Mouse (Mus musculus) liver, embryonic 12.5 days (tissue): ENCODE measurements around the gene Ctnna3. TPM values are rescaled to one million over a fixed set of nuclear protein-coding genes. Genes with fewer than 3 reads are reported as not detected.

Source experiments
- ATAC-seq: fragments of 200-750 bp; cut with Nextera tagmentation; 2 replicates; pipeline ENCODE4 v1.8.0; 2017; ENCODE audit warnings: moderate number of reproducible peaks, mild to moderate bottlenecking, moderate library complexity
- H3K27ac ChIP-seq: fragments of 300-500 bp; sonication (generic); 2 replicates; pipeline ENCODE4 v1.5.1; 2016; ENCODE audit warnings: mild to moderate bottlenecking
- H3K27me3 ChIP-seq: fragments of 300-500 bp; sonication (generic); replicated peaks from 2 replicates; pipeline ENCODE4 v1.6.1; 2016; ENCODE audit warnings: mild to moderate bottlenecking, moderate library complexity
- H3K36me3 ChIP-seq: fragments of 300-500 bp; sonication (generic); 2 replicates; pipeline ENCODE4 v1.6.1; 2016; ENCODE audit warnings: mild to moderate bottlenecking, moderate library complexity
- H3K4me1 ChIP-seq: fragments of 300-500 bp; sonication (generic); 2 replicates; pipeline ENCODE4 v1.6.1; 2016
- H3K4me2 ChIP-seq: fragments of 300-500 bp; sonication (generic); 2 replicates; pipeline ENCODE4 v1.6.1; 2016; ENCODE audit warnings: mild to moderate bottlenecking, moderate library complexity
- H3K4me3 ChIP-seq: fragments of 300-500 bp; sonication (generic); 2 replicates; pipeline ENCODE4 v1.5.1; 2016; ENCODE audit warnings: mild to moderate bottlenecking, moderate library complexity
- H3K9ac ChIP-seq: fragments of 300-500 bp; sonication (generic); 2 replicates; pipeline ENCODE4 v1.6.1; 2016; ENCODE audit warnings: mild to moderate bottlenecking, moderate library complexity
- H3K9me3 ChIP-seq: fragments of 300-500 bp; sonication (generic); replicated peaks from 2 replicates; pipeline ENCODE4 v1.6.1; 2016; ENCODE audit warnings: mild to moderate bottlenecking, moderate library complexity
- WGBS: fragments of 180-500 bp; shearing (Covaris S2); methylation state at CpG from one replicate; pipeline ENCODE4 v1.1.7; 2016; ENCODE audit not compliant: insufficient replicate concordance; 5-methylcytosine and 5-hydroxymethylcytosine counted together
- polyA plus RNA-seq: library from polyadenylated mRNA; unstranded; fragments of >200 nt; fragmentation: Nextera tagmentation; extraction: Ambion mirVana; gene quantifications from 2 replicates; pipeline ENCODE4 v1.2.1, GENCODE M21; 2016

Gene Ctnna3
- polyA plus RNA-seq, 1 experiment from 2014 or later: 0.05 TPM

GRCm38 (mm10) chr10:63978101-63978500 is 548.2 kb downstream of the Ctnna3 start:
- H3K27ac ChIP-seq: no peak overlapping the region
- no peaks in the 10 kb centered on the region for H3K27me3 ChIP-seq
- no peaks in the 10 kb centered on the region for H3K4me1 ChIP-seq
- H3K4me2 ChIP-seq: no peak overlapping the region
- 50% methylated on average over 11 of the region's 11 CpGs for WGBS
- H3K36me3 ChIP-seq: no peaks in the 10 kb centered on the region
- no peak overlapping the region for H3K9ac ChIP-seq
- no peak for ATAC-seq
- H3K4me3 ChIP-seq: no peak overlapping the region
- H3K9me3 ChIP-seq: no peaks in the 10 kb centered on the region

- 40% methylated on average over 3 of the region's 3 CpGs for WGBS
- H3K9me3 ChIP-seq: 0 out of 2 replicates have a peak, but pooled peaks cover 2% of the 10 kb centered on the region
- H3K4me2 ChIP-seq: no peak overlapping the region
- no peaks in the 10 kb centered on the region for H3K27me3 ChIP-seq
- no peaks in the 10 kb centered on the region for H3K36me3 ChIP-seq
- no peak overlapping the region for H3K9ac ChIP-seq
- no peak overlapping the region for H3K4me3 ChIP-seq
- H3K4me1 ChIP-seq: no peaks in the 10 kb centered on the region
- no peak for ATAC-seq
- H3K27ac ChIP-seq: no peak overlapping the region
Measured at GRCm38 (mm10) chr10:63978535-63978934, 548.6 kb downstream of the Ctnna3 start.

GRCm38 (mm10) chr10:63978969-63979368 is 549.1 kb downstream of the Ctnna3 start:
- H3K9ac ChIP-seq: no peak overlapping the region
- no peak overlapping the region for H3K4me3 ChIP-seq
- no peaks in the 10 kb centered on the region for H3K4me1 ChIP-seq
- H3K36me3 ChIP-seq: no peaks in the 10 kb centered on the region
- 0 out of 2 replicates have a peak, but pooled peaks cover 4% of the 10 kb centered on the region for H3K9me3 ChIP-seq
- no peak overlapping the region for H3K27ac ChIP-seq
- H3K27me3 ChIP-seq: no peaks in the 10 kb centered on the region
- WGBS: 52% methylated on average over 5 of the region's 5 CpGs
- no peak overlapping the region for H3K4me2 ChIP-seq
- ATAC-seq: no peak

GRCm38 (mm10) chr10:63979410-63979809 is 549.5 kb downstream of the Ctnna3 start:
- ATAC-seq: no peak
- 73% methylated on average over 2 of the region's 2 CpGs for WGBS

GRCm38 (mm10) chr10:63985576-63985975 is 555.7 kb downstream of the Ctnna3 start:
- no peaks in the 10 kb centered on the region for H3K4me1 ChIP-seq
- H3K36me3 ChIP-seq: no peaks in the 10 kb centered on the region
- no peak for ATAC-seq
- WGBS: 49% methylated on average over 4 of the region's 4 CpGs
- no peak overlapping the region for H3K4me2 ChIP-seq
- H3K9me3 ChIP-seq: 0 out of 2 replicates have a peak, but pooled peaks cover 11% of the 10 kb centered on the region
- H3K4me3 ChIP-seq: no peak overlapping the region
- H3K27me3 ChIP-seq: no peaks in the 10 kb centered on the region
- H3K9ac ChIP-seq: no peak overlapping the region
- no peak overlapping the region for H3K27ac ChIP-seq

More at GRCm38 (mm10) chr10:63979410-63979809, 549.5 kb downstream of the Ctnna3 start:
- no peaks in the 10 kb centered on the region for H3K4me1 ChIP-seq
- H3K9ac ChIP-seq: no peak overlapping the region
- H3K4me2 ChIP-seq: no peak overlapping the region
- no peaks in the 10 kb centered on the region for H3K27me3 ChIP-seq
- 0 out of 2 replicates have a peak, but pooled peaks cover 7% of the 10 kb centered on the region for H3K9me3 ChIP-seq
- no peak overlapping the region for H3K4me3 ChIP-seq
- no peak overlapping the region for H3K27ac ChIP-seq
- no peaks in the 10 kb centered on the region for H3K36me3 ChIP-seq

- H3K4me2 ChIP-seq: no peak overlapping the region
- H3K4me3 ChIP-seq: no peak overlapping the region
- H3K9ac ChIP-seq: no peak overlapping the region
- ATAC-seq: no peak
- no peak overlapping the region for H3K27ac ChIP-seq
- H3K36me3 ChIP-seq: no peaks in the 10 kb centered on the region
- no peaks in the 10 kb centered on the region for H3K9me3 ChIP-seq
- no peaks in the 10 kb centered on the region for H3K4me1 ChIP-seq
- WGBS: 61% methylated on average over 5 of the region's 5 CpGs
- H3K27me3 ChIP-seq: no peaks in the 10 kb centered on the region
Measured at GRCm38 (mm10) chr10:63994251-63994650, 564.4 kb downstream of the Ctnna3 start.

- Histone ChIP-seq H3K9ac (no peak overlapping the region), H3K9me3 (0 out of 2 replicates have a peak, but pooled peaks cover 3% of the 10 kb centered on the region), H3K36me3 (no peaks in the 10 kb centered on the region), H3K4me3 (no peak overlapping the region), H3K27me3 (no peaks in the 10 kb centered on the region), H3K27ac (no peak overlapping the region), H3K4me2 (no peak overlapping the region), H3K4me1 (no peaks in the 10 kb centered on the region)
- WGBS: 60% methylated on average over 6 of the region's 6 CpGs
- ATAC-seq: no peak
Measured at GRCm38 (mm10) chr10:64001531-64001930, 571.6 kb downstream of the Ctnna3 start.

- no peaks in the 10 kb centered on the region for H3K27me3 ChIP-seq
- H3K4me3 ChIP-seq: no peak overlapping the region
- WGBS: 62% methylated on average over 9 of the region's 9 CpGs
- H3K36me3 ChIP-seq: no peaks in the 10 kb centered on the region
- H3K4me2 ChIP-seq: no peak overlapping the region
- H3K9me3 ChIP-seq: 0 out of 2 replicates have a peak, but pooled peaks cover 3% of the 10 kb centered on the region
- no peak overlapping the region for H3K27ac ChIP-seq
- H3K4me1 ChIP-seq: no peaks in the 10 kb centered on the region
- H3K9ac ChIP-seq: no peak overlapping the region
- no peak for ATAC-seq
Measured at GRCm38 (mm10) chr10:64001996-64002395, 572.1 kb downstream of the Ctnna3 start.

GRCm38 (mm10) chr10:64020347-64020746 is 590.4 kb downstream of the Ctnna3 start:
- H3K27ac ChIP-seq: no peak overlapping the region
- no peaks in the 10 kb centered on the region for H3K9me3 ChIP-seq
- no peak for ATAC-seq

GRCm38 (mm10) chr10:64023340-64023739 is 593.4 kb downstream of the Ctnna3 start:
- H3K4me2 ChIP-seq: no peak overlapping the region
- no peaks in the 10 kb centered on the region for H3K4me1 ChIP-seq
- no peaks in the 10 kb centered on the region for H3K9me3 ChIP-seq
- H3K9ac ChIP-seq: no peak overlapping the region
- H3K27ac ChIP-seq: no peak overlapping the region
- 73% methylated on average over 6 of the region's 6 CpGs for WGBS
- no peak overlapping the region for H3K4me3 ChIP-seq
- H3K36me3 ChIP-seq: no peaks in the 10 kb centered on the region
- ATAC-seq: no peak
- no peaks in the 10 kb centered on the region for H3K27me3 ChIP-seq

More at GRCm38 (mm10) chr10:64020347-64020746, 590.4 kb downstream of the Ctnna3 start:
- Histone ChIP-seq H3K36me3 (no peaks in the 10 kb centered on the region), H3K4me2 (no peak overlapping the region), H3K4me3 (no peak overlapping the region), H3K27me3 (no peaks in the 10 kb centered on the region), H3K9ac (no peak overlapping the region), H3K4me1 (no peaks in the 10 kb centered on the region)
- 84% methylated on average over 1 of the region's 1 CpGs for WGBS

GRCm38 (mm10) chr10:64030901-64031300 is 601.0 kb downstream of the Ctnna3 start:
- Histone ChIP-seq H3K9ac (no peak overlapping the region), H3K27ac (no peak overlapping the region), H3K36me3 (no peaks in the 10 kb centered on the region), H3K27me3 (no peaks in the 10 kb centered on the region), H3K9me3 (no peaks in the 10 kb centered on the region), H3K4me2 (no peak overlapping the region), H3K4me1 (no peaks in the 10 kb centered on the region), H3K4me3 (no peak overlapping the region)
- ATAC-seq: no peak

GRCm38 (mm10) chr10:64039760-64040535 is 610.0 kb downstream of the Ctnna3 start:
- Histone ChIP-seq H3K4me3 (no peak overlapping the region), H3K27me3 (no peaks in the 10 kb centered on the region), H3K36me3 (no peaks in the 10 kb centered on the region), H3K9me3 (0 out of 2 replicates have a peak, but pooled peaks cover 4% of the 10 kb centered on the region), H3K27ac (no peak overlapping the region), H3K4me2 (no peak overlapping the region), H3K9ac (no peak overlapping the region), H3K4me1 (no peaks in the 10 kb centered on the region)
- WGBS: 67% methylated on average over 17 of the region's 17 CpGs
- ATAC-seq: no peak
